Mouse (Mus musculus): ENCODE results near the gene Lcp2. TPM values are rescaled to one million over a fixed set of nuclear protein-coding genes. Genes with fewer than 3 reads are reported as not detected.

Lcp2 gene
- polyA plus RNA-seq, 1 experiment from 2014 or later, result 1.4 TPM

- 87% methylated on average over 1 of the region's 1 CpGs for WGBS
Observed at GRCm38 (mm10) chr11:34025091-34025490, 21.6 kb upstream of the Lcp2 start.

GRCm38 (mm10) chr11:34029658-34030057 lies 17.1 kb upstream of the Lcp2 start:
- Histone ChIP-seq H3K4me3 (no peak overlapping the region), H3K4me1 (peaks cover 18% of the 10 kb centered on the region), H3K27me3 (replicated peaks; ENCODE audit: low read depth, poor library complexity, severe bottlenecking) (no peaks in the 10 kb centered on the region), H3K36me3 (replicated peaks) (no peaks in the 10 kb centered on the region), H3K9me3 (no peaks in the 10 kb centered on the region), H3K27ac (replicated peaks) (no peak overlapping the region)
- no peak for DNase-seq (ENCODE audit: low spot score)
- WGBS, result 73% methylated on average over 5 of the region's 5 CpGs

More at GRCm38 (mm10) chr11:34025091-34025490, 21.6 kb upstream of the Lcp2 start:
- H3K9me3 ChIP-seq, result no peaks in the 10 kb centered on the region
- no peaks in the 10 kb centered on the region for H3K27me3 ChIP-seq (replicated peaks; ENCODE audit: low read depth, poor library complexity, severe bottlenecking)
- peaks cover 13% of the 10 kb centered on the region for H3K4me1 ChIP-seq
- H3K27ac ChIP-seq (replicated peaks), result no peak overlapping the region
- H3K36me3 ChIP-seq (replicated peaks), result no peaks in the 10 kb centered on the region
- DNase-seq (ENCODE audit: low spot score), result no peak
- no peak overlapping the region for H3K4me3 ChIP-seq

GRCm38 (mm10) chr11:34031015-34031805 lies 15.5 kb upstream of the Lcp2 start:
- no peak for DNase-seq (ENCODE audit: low spot score)
- Histone ChIP-seq H3K36me3 (replicated peaks) (no peaks in the 10 kb centered on the region), H3K27ac (replicated peaks) (no peak overlapping the region), H3K4me1 (peaks cover 18% of the 10 kb centered on the region), H3K27me3 (replicated peaks; ENCODE audit: low read depth, poor library complexity, severe bottlenecking) (no peaks in the 10 kb centered on the region), H3K4me3 (no peak overlapping the region), H3K9me3 (no peaks in the 10 kb centered on the region)
- WGBS, result 70% methylated on average over 8 of the region's 8 CpGs

- no peaks in the 10 kb centered on the region for H3K9me3 ChIP-seq
- no peak overlapping the region for H3K27ac ChIP-seq (replicated peaks)
- WGBS, result 91% methylated on average over 5 of the region's 5 CpGs
- DNase-seq (ENCODE audit: low spot score), result no peak
- H3K36me3 ChIP-seq (replicated peaks), result no peaks in the 10 kb centered on the region
- no peak overlapping the region for H3K4me3 ChIP-seq
- H3K4me1 ChIP-seq, result peaks cover 5% of the 10 kb centered on the region; the same call in 1 of the 2 replicates
- H3K27me3 ChIP-seq (replicated peaks; ENCODE audit: low read depth, poor library complexity, severe bottlenecking), result no peaks in the 10 kb centered on the region
Observed at GRCm38 (mm10) chr11:34034008-34034505, 12.7 kb upstream of the Lcp2 start.

GRCm38 (mm10) chr11:34034794-34035193 lies 11.9 kb upstream of the Lcp2 start:
- 84% methylated on average over 2 of the region's 2 CpGs for WGBS

GRCm38 (mm10) chr11:34035909-34036658 lies 10.6 kb upstream of the Lcp2 start:
- no peaks in the 10 kb centered on the region for H3K27me3 ChIP-seq (replicated peaks; ENCODE audit: low read depth, poor library complexity, severe bottlenecking)
- peaks cover 5% of the 10 kb centered on the region; the same call in 1 of the 2 replicates for H3K4me1 ChIP-seq
- peaks cover 5% of the 10 kb centered on the region; the same call in 1 of the 2 replicates for H3K9me3 ChIP-seq
- WGBS, result 85% methylated on average over 5 of the region's 5 CpGs
- H3K4me3 ChIP-seq, result no peak overlapping the region
- no peaks in the 10 kb centered on the region for H3K36me3 ChIP-seq (replicated peaks)
- no peak for DNase-seq (ENCODE audit: low spot score)
- no peak overlapping the region for H3K27ac ChIP-seq (replicated peaks)

More at GRCm38 (mm10) chr11:34034794-34035193, 11.9 kb upstream of the Lcp2 start:
- DNase-seq (ENCODE audit: low spot score), result no peak
- Histone ChIP-seq H3K27ac (replicated peaks) (no peak overlapping the region), H3K4me3 (no peak overlapping the region), H3K27me3 (replicated peaks; ENCODE audit: low read depth, poor library complexity, severe bottlenecking) (no peaks in the 10 kb centered on the region), H3K9me3 (no peaks in the 10 kb centered on the region), H3K36me3 (replicated peaks) (no peaks in the 10 kb centered on the region), H3K4me1 (peaks cover 5% of the 10 kb centered on the region; the same call in 1 of the 2 replicates)

- Histone ChIP-seq H3K27ac (replicated peaks) (no peak overlapping the region), H3K9me3 (peaks cover 6% of the 10 kb centered on the region; the same call in 1 of the 2 replicates), H3K36me3 (replicated peaks) (no peaks in the 10 kb centered on the region), H3K4me1 (0 out of 2 replicates have a peak, but pooled peaks cover 5% of the 10 kb centered on the region), H3K4me3 (no peak overlapping the region), H3K27me3 (replicated peaks; ENCODE audit: low read depth, poor library complexity, severe bottlenecking) (no peaks in the 10 kb centered on the region)
- WGBS, result 85% methylated on average over 5 of the region's 5 CpGs
- DNase-seq (ENCODE audit: low spot score), result no peak
Observed at GRCm38 (mm10) chr11:34040061-34040460, 6.7 kb upstream of the Lcp2 start.

GRCm38 (mm10) chr11:34042808-34043207 lies 3.9 kb upstream of the Lcp2 start:
- 66% methylated on average over 1 of the region's 1 CpGs for WGBS
- H3K4me3 ChIP-seq, result no peak overlapping the region
- H3K4me1 ChIP-seq, result 0 out of 2 replicates have a peak, but pooled peaks cover 5% of the 10 kb centered on the region
- no peaks in the 10 kb centered on the region for H3K36me3 ChIP-seq (replicated peaks)
- peaks cover 6% of the 10 kb centered on the region; the same call in 1 of the 2 replicates for H3K9me3 ChIP-seq
- H3K27me3 ChIP-seq (replicated peaks; ENCODE audit: low read depth, poor library complexity, severe bottlenecking), result no peaks in the 10 kb centered on the region
- H3K27ac ChIP-seq (replicated peaks), result no peak overlapping the region
- DNase-seq (ENCODE audit: low spot score), result no peak

- WGBS, result 89% methylated on average over 5 of the region's 5 CpGs
- H3K27ac ChIP-seq (replicated peaks), result no peak overlapping the region
- H3K4me3 ChIP-seq, result no peak overlapping the region
- H3K9me3 ChIP-seq, result no peaks in the 10 kb centered on the region
- H3K27me3 ChIP-seq (replicated peaks; ENCODE audit: low read depth, poor library complexity, severe bottlenecking), result no peaks in the 10 kb centered on the region
- DNase-seq (ENCODE audit: low spot score), result no peak
- H3K4me1 ChIP-seq, result 0 out of 2 replicates have a peak, but pooled peaks cover 5% of the 10 kb centered on the region
- H3K36me3 ChIP-seq (replicated peaks), result no peaks in the 10 kb centered on the region
Observed at GRCm38 (mm10) chr11:34047542-34047937, 820 bp downstream of the Lcp2 start.

- no peak for DNase-seq (ENCODE audit: low spot score)
- Histone ChIP-seq H3K27ac (replicated peaks) (no peak overlapping the region), H3K4me1 (no peaks in the 10 kb centered on the region), H3K36me3 (replicated peaks) (no peaks in the 10 kb centered on the region), H3K9me3 (no peaks in the 10 kb centered on the region), H3K4me3 (no peak overlapping the region), H3K27me3 (replicated peaks; ENCODE audit: low read depth, poor library complexity, severe bottlenecking) (no peaks in the 10 kb centered on the region)
- WGBS, result 91% methylated on average over 8 of the region's 8 CpGs
Observed at GRCm38 (mm10) chr11:34048375-34049124, 1.8 kb downstream of the Lcp2 start.

- H3K27me3 ChIP-seq (replicated peaks; ENCODE audit: low read depth, poor library complexity, severe bottlenecking), result no peaks in the 10 kb centered on the region
- WGBS, result 90% methylated on average over 1 of the region's 1 CpGs
- no peaks in the 10 kb centered on the region for H3K9me3 ChIP-seq
- no peak overlapping the region for H3K27ac ChIP-seq (replicated peaks)
- no peak for DNase-seq (ENCODE audit: low spot score)
- no peaks in the 10 kb centered on the region for H3K4me1 ChIP-seq
- no peak overlapping the region for H3K4me3 ChIP-seq
- H3K36me3 ChIP-seq (replicated peaks), result no peaks in the 10 kb centered on the region
Observed at GRCm38 (mm10) chr11:34049125-34049379, 2.3 kb downstream of the Lcp2 start.

- no peaks in the 10 kb centered on the region for H3K27me3 ChIP-seq (replicated peaks; ENCODE audit: low read depth, poor library complexity, severe bottlenecking)
- no peak overlapping the region for H3K4me3 ChIP-seq
- no peak for DNase-seq (ENCODE audit: low spot score)
- WGBS, result 81% methylated on average over 1 of the region's 1 CpGs
- H3K4me1 ChIP-seq, result no peaks in the 10 kb centered on the region
- H3K36me3 ChIP-seq (replicated peaks), result no peaks in the 10 kb centered on the region
- H3K27ac ChIP-seq (replicated peaks), result no peak overlapping the region
- no peaks in the 10 kb centered on the region for H3K9me3 ChIP-seq
Observed at GRCm38 (mm10) chr11:34050063-34050462, 3.3 kb downstream of the Lcp2 start.
